Mouse (Mus musculus): Measurements from ENCODE around the gene Pfn3.

GRCm38 (mm10) chr13:55419142-55419541, 4.1 kb upstream of the Pfn3 start:
- TF ChIP-seq POLR2AphosphoS2 (IDR thresholded peaks at IDR 0.05; ENCODE audit: low read depth, low read length) (no peak), CTCF (conservative IDR thresholded peaks at IDR 0.05 in 1 of 2, IDR thresholded peaks at IDR 0.05 in 1 of 2; ENCODE audit: low read depth in 2 of 2, low read length in 2 of 2) (no peak), SMC3 (IDR thresholded peaks at IDR 0.05; ENCODE audit: low read depth, low read length) (no peak)

All from CH12.LX (cell line).